Mouse (Mus musculus) heart, postnatal 14 days (tissue): Measurements from ENCODE around the gene Cnn2. TPM values are rescaled to one million over a fixed set of nuclear protein-coding genes. Genes with fewer than 3 reads are reported as not detected.

Experiments used
- DNase-seq, 2 experiments: peaks; one replicate each; pipeline ENCODE4 v3.0.0; 2021 to 2022
- intact Hi-C: fragments of 180-260 bp; cut with DNase I; formaldehyde crosslinking; loops from one replicate; pipeline ENCODE4 v1.15.1; 2025
- total RNA-seq, 2 experiments: library from RNA; stranded (reverse); gene quantifications; 2 replicates each; pipeline ENCODE4 v1.2.3; 2021

Gene Cnn2
- total RNA-seq, 2 experiments from 2014 or later: 36.2 to 45.9 TPM

DNA sequence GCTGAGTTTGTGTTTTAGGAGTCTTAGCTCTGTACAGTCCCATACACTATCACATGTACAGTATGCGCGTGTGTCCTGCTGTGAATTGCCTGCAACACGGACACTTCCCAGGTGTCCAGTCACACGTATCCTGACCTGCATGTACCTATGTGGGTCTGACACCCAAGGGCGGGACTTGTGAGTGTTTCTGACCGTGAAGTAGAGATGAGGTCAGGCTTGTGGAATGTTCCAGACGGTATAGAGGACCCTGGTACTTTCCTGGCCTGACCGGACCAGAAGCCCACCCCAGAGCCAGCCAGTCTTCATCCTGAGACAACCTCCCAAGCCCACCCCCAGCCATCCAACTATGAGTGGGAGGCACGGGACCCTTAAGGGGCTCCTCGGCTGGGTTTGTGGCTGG, 27.2 kb downstream of the Cnn2 start:
- intact Hi-C loops: no loop called here
- no peak for DNase-seq

DNA sequence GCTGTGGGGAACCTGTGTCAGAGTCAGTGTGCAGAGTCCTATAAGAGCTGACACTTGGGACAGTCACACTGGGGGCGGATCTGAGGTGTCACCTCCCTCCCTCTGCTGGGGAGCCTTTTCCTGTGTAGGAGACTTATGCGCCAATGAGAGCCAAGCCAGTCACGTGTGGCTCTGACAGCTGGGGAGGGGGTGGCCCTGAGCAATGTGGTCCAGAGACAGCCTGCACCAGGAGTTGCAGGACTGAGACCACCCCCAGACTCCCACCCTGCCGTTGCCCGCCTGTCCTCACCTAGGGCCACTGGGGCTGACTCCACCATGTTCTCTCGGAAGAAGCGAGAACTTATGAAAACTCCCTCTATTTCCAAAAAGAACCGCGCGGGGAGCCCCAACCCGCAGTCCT, 28.1 kb downstream of the Cnn2 start, which contains the start of gene Arhgap45:
Arhgap45 (plus strand) TSS at position 143 of the 400 bp plus-strand sequence.
- DNase-seq: peak in 1 of 2 experiments; percentile 37
- intact Hi-C loops: no loop called here

DNA sequence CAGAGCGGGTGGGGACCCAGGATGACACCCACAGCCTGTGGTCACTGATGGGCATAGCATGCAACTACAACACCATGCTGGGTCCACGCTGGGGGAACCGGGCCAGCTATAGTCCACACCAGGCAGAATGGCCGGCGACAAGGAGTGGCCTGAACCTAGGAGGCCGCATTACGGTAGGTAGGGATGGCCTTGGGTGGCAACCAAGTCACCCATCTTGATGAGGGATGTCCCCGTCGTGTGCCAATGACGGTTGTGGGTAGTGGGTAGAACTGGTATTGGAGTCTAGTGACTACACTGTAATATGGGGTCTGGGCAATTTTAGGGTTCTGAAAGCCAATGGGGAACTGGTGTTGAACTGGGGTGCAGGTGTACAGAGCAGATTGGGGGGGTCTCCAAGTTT, 28.5 kb downstream of the Cnn2 start:
- intact Hi-C loops: no loop called here
- DNase-seq: no peak

DNA sequence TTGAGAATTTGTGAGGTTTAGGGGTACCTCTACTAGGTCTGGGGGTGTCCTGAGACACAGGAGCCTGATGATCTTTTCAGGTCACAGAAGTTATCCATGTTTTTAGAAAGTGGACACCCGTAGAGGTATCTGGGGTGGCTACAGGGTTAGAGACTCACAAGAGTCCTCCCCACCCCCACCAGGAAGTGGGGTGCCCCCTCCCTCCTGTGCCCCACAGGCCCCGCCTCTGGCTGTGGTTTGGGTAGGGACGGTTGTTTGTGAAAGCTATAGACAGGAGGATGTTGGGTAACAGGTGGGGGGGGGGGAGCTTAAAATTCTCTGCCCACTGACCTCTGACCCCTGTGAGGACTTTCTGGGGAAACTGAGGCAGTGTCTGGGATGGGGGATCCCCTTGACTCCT, 29.0 kb downstream of the Cnn2 start:
- intact Hi-C loops: no loop called here
- peak; percentile 44 to 52 for DNase-seq

DNA sequence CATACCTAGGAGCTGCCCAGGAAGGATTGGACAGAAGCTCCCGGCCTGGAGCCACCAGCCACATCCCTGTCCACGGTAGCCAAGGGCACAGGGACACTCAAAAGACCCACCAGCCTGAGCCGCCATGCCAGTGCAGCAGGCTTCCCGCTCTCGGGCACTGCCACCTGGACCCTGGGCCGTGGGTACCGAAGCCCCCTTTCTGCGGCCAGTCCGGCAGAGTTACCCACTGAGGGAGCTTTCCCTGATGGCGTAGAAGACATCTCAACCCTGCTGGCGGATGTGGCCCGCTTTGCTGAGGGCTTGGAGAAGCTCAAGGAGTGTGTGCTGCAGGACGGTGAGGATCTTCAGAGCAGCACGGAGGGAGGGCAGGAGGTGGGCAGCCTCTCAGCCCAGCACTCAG, 29.4 kb downstream of the Cnn2 start:
- intact Hi-C loops: no loop called here
- no peak for DNase-seq

DNA sequence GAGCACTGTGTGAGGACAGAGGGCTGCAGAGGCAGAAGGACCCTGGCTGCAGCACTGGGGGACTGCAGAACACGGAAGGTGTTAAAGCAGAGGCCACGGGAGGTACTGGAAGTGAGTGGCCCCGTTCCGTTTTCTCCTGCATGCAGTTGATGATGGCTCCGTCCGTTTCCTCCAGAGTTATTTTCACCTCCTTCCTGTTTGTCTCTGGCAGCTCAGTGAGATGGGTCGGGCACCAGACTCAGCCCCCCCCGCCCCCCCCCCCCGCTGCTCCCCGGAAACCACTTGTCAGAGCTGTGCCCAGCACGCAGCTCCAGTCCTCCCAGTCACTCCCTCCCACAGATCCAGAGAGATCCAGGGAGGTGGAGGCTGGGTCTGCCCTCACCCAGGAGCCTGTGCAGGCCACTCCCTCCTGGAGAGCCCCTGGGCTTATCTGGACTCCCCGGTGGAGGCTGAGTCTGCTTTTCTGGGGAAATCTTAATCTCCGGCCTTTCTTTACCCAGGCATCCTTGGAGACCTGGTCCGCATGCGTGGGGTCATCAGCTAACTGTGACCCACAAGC, 30.4 kb downstream of the Cnn2 start:
- intact Hi-C loops: no loop called here
- DNase-seq: peak in 1 of 2 experiments; percentile 51

DNA sequence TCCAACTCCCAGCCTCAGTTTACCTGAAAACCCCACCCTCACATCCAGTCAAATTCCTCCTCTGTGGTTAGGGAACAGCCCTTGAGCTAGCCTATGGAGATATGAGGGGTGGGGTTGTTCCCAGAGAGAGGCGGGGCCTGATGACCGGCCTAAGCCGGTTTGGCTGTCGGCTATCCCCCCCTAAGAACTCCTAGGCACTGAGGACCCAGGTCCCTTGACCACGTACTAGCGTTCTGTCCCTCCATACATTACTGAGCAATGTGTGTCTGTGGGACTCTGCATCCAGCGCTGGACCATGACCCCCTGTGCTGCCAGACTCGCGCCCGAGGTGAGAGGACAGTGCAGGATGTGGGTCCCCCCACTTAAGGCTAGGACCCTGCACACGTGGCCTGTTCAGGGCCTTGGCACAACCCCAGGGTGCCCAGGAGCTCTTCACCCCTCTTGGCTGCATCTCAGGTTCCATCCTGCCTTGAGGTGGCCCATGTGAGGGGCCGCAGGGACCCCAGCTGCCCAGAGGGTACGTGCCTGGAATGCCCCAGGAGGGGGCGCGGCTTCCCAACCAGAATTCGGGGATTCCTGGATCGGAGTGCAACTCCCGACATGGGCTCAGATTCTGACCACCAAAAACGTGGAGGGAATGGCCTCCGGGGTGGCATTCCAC, 31.2 kb downstream of the Cnn2 start:
- intact Hi-C loops: no loop called here
- DNase-seq: peak in 1 of 2 experiments; percentile 39

DNA sequence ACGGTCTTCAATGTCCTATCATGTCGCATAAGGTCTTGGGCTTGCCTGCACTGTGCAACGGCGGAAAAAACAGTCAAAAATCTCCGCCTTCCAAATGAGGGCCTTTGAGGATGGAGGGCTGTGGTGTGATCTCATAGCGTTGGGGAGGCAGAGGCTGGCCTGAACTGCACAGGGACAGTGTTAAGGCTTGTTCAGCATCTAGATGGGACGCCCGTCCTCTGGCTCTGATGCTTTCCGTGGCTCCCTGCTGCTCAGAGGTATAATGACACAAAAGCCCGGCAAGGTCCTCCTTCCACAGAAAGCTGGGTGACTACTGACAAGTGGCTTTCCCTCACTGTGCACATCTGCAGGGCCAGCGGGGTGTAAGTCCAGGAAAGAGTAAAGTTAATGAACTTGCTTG, 31.8 kb downstream of the Cnn2 start:
- no peak for DNase-seq
- intact Hi-C loops: no loop called here

DNA sequence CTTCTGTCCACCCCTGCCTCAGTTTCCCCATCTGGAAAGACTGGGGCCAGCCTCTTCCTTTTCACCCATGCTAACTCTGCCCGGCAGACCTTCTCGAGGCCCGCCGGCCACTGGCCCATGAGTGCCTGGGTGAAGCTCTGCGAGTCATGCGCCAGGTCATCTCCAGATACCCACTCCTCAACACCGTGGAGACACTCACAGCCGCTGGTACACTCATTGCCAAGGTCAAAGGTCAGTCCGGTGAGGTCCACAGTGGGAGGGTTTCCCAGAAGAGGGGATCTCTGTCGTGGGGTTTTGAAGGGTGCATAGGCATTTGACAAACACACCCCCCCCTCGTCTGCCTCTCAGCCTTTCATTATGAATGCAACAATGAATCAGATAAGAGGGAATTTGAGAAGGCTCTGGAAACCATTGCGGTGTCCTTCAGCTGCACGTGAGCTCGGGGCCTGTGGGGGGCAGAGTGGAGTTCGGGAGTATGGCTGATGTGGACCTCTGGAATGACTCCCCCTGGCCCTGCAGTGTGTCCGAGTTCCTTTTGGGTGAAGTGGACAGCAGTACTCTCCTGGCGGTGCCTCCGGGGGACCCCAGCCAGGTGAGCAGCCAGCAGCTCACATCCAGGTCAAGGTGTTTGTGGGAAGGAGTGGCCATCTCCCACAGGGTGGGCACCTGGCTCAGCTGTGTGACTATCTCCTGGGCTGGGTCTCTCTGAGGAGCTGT, 32.4 kb downstream of the Cnn2 start:
- DNase-seq: no peak
- intact Hi-C loops: no loop called here

DNA sequence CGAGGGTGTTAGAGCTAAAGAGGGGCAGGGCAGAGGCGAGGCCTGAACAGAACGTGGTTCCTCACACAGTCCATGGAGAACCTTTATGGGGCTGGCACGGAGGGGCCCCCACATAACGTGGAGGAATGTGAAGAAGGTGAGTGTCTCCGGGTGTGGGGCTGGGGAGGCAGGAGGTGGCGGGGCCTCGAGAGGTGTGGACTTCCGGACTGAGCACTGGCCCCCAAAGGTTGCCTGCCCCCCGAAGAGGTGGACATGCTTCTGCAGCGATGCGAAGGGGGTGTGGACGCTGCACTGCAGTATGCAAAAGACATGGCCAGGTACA, 32.9 kb downstream of the Cnn2 start:
- intact Hi-C loops: no loop called here
- DNase-seq: no peak

DNA sequence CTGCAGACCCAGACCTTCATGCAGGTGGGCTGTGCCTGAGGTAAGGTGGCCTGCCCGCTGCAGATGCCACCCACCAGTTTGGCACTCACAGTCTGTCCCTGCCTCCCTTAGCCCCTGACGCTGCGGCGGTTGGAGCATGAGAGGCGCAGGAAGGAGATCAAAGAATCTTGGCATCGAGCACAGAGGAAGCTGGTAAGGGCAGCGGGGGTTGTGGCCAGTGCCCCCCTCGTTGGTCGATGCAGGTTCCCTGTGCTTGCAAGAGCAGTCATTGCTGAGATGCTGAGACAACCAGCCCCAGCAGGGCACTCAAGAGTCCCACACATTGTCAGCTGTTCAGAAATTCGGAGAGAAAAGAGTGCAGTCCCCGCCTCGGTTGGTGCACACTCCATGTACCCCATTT, 33.8 kb downstream of the Cnn2 start:
- intact Hi-C loops: no loop called here
- no peak for DNase-seq

DNA sequence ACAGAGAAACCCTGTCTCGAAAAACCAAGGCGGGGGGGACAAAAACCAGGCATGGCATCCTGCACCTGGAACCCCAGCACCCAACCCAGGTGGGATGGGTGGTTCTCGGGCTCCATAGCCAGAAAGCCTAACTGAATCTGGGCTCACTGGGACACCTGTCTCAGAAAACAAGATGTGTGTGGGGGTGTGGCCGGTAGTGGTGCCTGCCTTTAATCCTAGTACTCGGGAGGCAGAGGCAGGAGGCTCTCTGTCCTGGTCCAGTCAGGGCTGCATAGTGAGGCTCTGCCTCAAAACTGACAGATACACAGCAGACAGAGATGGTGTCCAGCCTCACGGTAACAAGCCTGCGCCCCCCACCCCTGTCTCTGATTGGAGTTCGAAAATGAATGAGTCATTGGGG, 34.4 kb downstream of the Cnn2 start:
- intact Hi-C loops: no loop called here
- no peak for DNase-seq

DNA sequence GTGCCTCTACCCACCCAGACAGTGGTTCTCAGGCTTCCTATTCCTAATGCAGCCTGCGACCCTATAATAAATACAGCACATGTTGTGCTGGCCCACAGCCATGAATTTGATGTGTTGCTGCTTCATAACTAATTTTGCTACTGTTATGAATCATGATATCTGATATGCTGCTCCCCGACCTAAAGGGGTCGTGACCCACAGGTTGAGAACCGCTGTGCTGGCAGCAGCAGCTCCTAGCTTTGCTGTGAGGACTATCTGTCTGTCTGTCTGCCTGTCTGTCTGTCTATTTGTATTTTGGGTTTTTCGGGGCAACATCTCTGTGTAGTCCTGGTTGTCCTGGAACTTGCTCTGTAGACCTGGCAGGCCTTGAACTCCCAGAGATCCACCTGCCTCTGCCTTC, 35.4 kb downstream of the Cnn2 start:
- intact Hi-C loops: no loop called here
- DNase-seq: no peak

DNA sequence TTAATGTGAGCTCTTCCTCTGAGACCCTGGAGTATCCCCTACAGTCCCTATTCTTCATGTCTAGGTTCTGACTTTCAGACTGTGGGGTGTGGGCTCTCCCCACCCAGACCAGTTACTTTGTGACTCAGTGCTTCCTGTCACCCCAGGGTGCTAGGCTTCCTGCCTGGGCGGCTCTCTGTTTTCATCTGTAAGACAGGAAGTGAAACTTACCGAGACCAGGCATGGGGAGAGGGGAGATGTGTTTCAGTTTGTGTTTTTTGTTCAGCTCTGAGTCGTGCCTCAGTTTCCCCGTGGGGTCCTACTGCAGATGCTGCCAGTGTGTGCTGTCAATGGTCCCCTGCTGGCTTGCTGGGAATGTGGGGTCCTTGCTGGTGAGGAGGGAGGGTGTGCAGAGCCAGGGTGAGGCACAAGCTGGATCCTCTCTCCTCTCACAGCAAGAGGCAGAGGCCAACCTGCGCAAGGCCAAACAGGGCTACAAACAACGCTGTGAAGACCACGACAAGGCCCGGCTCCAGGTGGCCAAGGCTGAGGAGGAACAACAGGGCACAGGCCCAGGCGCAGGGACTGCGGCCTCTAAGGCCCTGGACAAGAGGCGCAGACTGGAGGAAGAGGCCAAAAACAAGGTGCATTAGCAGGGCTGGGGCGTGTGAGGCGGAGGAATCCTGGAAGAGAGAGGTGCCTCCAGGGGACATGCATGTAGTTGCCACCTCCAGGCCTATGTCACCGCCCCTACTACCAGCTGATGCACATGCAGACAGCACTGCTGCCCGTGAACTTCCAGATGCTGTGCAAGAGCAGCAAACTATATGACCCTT, 36.1 kb downstream of the Cnn2 start:
- intact Hi-C loops: no loop called here
- DNase-seq: no peak

DNA sequence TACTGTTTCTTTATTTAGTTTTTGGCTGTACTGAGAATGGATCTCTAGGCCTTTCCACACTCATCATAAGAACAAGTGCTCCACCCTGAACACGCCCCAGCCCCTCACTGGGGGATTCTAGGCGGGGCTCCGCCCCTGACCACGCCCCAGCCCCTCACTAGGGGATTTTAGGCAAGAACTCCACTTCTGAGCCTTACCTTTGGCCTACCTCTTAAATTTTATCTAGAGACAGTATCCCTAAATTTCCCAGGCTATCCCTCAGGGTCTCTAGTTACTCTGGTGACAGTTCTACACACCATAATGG, 36.6 kb downstream of the Cnn2 start:
- DNase-seq: no peak
- intact Hi-C loops: no loop called here

DNA sequence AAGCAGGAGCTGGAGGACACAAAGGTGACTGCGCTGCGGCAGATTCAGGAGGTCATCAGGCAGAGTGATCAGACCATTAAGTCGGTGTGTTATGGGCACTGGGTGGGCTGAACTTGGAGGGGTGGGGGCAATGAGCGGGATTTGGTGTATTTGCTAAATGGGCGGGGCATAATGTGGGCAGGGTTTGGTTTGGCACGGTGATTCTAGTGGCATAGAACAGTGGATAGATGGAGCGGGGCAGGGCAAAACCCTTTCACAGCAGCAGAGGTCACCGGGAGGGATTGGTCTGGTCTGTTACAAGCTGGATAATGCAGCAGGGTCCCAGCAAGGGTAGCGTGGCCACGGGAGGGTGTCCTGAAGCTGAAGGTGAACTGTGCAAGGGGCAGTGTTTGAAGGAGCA, 37.1 kb downstream of the Cnn2 start:
- intact Hi-C loops: no loop called here
- no peak for DNase-seq

DNA sequence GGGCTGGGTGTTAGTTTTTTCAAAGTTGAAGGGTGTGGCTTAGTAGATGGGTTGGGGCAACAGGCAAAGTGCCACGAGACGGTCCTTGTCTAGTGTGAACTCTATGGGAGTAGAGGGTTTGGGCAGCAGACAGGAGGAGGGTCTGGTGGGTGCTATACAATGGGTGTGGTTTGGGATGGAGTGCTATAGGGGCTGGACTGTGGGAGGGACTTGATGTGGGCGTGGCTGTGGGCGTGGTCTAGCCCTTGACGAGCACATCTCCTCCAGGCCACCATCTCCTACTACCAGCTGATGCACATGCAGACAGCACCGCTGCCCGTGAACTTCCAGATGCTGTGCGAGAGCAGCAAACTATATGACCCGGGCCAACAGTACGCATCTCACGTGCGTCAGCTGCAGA, 37.5 kb downstream of the Cnn2 start:
- intact Hi-C loops: no loop called here
- DNase-seq: no peak

DNA sequence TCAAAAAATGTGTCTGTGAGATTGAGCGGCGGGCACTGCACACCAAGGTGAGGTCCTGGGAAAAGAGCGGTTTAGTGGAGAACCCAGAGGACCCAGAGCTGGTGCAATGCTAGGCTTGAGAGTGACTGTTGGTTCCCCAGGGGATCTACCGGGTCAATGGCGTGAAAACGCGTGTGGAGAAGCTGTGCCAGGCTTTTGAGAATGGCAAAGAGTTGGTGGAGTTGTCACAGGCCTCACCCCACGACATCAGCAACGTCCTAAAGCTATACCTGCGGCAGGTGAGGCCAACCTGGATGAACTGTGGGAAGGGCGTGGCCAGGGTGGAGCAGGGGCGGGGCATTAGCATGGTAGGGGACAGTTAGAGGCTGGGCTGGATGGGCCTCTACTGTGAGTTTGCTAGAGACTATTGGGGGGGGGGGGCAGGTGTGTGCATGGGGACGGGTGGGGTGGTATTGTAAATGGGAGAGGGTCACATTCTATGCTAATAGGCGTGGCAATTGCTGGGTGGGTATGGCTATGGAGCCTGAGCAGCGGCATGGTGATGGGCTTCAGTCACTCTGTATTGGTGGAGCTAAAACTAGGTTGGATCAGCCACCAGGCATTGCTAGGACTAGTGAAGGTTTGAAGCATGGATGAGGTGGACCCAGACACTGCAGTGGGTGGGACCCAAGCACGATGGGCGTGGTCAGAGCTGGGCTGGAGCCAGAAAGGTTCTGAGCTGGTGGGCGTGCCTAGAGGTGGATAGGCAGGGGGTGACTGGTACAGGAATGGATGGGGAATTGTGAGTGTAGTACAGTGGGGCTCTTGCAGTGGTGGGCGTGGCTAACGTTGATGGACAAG, 39.5 kb downstream of the Cnn2 start:
- intact Hi-C loops: no loop called here
- no peak for DNase-seq

DNA sequence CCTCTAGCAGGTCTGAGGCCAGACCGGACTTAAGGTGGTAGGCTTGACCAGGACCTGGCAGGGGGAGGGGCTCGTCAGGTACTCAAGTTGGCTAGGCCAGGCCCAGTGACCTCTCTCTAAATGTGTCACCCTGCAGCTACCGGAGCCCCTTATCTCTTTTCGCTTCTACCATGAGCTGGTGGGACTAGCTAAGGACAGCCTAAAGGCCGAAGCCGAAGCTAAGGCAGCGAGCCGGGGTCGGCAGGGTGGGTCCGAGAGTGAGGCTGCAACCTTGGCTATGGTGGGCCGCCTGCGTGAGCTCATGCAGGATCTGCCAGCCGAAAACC, 40.1 kb downstream of the Cnn2 start:
- intact Hi-C loops: no loop called here
- DNase-seq: no peak

DNA sequence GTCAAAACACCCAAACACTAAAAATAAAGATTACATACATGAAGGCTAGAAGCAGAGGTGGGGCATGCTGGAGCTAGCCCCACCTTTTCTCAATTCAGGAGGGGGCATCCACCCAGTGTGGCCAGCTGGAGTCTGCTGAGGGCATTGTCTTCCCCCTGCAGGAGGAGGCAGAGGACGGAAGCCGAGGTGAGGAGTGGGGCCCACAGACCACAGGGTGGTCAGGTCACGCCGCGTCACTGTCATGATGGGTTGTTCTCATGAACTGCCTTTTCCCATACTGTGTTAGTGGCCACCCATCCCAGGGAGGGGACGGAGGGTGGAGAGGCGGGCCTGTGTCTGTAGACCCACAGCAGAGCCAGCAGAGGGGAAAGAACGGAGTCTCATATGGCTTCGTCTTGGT, 41.8 kb downstream of the Cnn2 start:
- intact Hi-C loops: loop anchor here (5.0 kb wide), 1 partner anchor 82 kb away; no protein-coding TSS in a partner anchor
- no peak for DNase-seq

DNA sequence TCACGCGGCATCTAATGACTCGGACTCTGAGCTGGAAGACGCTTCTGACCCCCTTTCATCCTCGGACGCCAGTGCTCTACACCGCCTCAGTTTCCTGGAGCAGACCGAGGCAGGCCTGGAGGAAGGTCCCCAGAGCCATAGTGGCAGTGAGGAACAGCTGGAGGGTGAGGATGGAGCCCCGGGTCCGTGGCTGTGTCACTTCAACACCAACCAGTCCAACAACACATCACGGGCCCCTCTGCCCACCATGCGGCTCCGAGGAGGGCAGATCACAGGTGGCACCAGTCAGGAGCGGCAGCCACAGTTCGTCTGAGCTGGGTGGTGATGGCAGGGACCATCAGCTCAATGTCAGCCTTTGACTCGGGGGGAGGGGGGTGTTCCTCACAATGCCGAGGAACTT, 42.4 kb downstream of the Cnn2 start:
- intact Hi-C loops: loop anchor here (5.0 kb wide), 1 partner anchor 82 kb away; no protein-coding TSS in a partner anchor
- DNase-seq: no peak
